In the genomic region with DNA sequence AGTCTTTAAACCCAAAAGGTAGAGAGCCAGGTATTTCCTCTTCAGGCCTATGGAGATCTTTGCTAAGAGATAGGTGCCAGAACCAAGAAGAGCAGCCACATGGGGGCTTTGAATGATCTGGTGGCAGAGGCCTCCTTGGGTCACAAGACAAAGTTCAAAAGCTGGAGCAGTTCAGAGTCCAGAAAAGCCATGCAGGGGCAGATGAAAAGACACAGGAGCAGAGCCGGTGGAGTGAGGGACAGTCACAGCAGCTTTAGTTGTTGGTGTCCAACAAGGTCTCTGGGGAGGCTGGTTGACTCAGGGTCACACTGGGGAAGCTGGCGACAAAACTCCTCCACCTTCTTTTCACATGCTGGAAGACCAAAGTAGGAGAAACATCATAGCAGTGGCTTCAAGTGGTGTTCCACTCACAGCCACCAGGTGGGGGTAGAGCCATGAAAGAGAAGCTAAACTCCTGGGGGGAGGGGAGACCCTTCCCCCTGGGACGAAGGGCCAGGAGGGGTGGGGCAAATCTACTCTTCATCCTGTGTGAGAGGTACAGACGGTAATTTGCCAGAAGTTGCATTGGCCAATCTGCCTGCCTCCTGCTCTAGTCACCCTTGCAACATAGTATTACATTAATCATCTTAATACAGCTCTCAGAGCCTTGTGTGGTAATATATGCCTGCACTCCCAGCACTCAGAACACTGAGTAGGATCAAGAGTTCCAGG, we compare ENCODE assay signal across 8 mouse cellular contexts. TPM values are rescaled to one million over a fixed set of nuclear protein-coding genes. Genes with fewer than 3 reads are reported as not detected.
DNase-seq lines count a peak whose midpoint lies in the region; ATAC-seq and TF ChIP-seq lines count a peak whose summit lies in the region.

No protein-coding gene starts in this region.

- no peaks in the 10 kb centered on the region for H3K36me3 ChIP-seq in limb, embryonic 14.5 days (ENCODE audit: control insufficient read depth, insufficient read depth, low read length)
- H3K36me3 ChIP-seq in midbrain, postnatal 0 days (ENCODE audit: insufficient read depth, low read length): no peaks in the 10 kb centered on the region

- H3K9me3 ChIP-seq in limb, embryonic 14.5 days (ENCODE audit: control insufficient read depth, low read length): no peaks in the 10 kb centered on the region
- H3K9me3 ChIP-seq in midbrain, postnatal 0 days (ENCODE audit: low read length): no peaks in the 10 kb centered on the region

- 10% methylated on average over 4 of the region's 4 CpGs for WGBS in limb, embryonic 14.5 days
- 4% methylated on average over 4 of the region's 4 CpGs for WGBS in midbrain, postnatal 0 days

- DNase-seq in 3T3-L1 (ENCODE audit: low read depth, low spot score): peak; percentile 97
- DNase-seq in adrenal gland, adult 2 months: peak; percentile 90
- DNase-seq in embryo, embryonic 11.5 days (ENCODE audit: low read depth, low spot score): peak; percentile 77
- peak; percentile 25 to 66 for DNase-seq in gastrocnemius, postnatal 4 days (ENCODE audit: low spot score in 2 of 2)
- peak; percentile 80 for DNase-seq in kidney, adult 18-20 months
- peak; percentile 77 for DNase-seq in limb, embryonic 14.5 days (ENCODE audit: low spot score)
- peak; percentile 89 for DNase-seq in midbrain, postnatal 0 days (ENCODE audit: low spot score)
- DNase-seq in spleen, postnatal 4 days (ENCODE audit: low spot score in 2 of 2): peak; percentile 52 to 82

- ATAC-seq in limb, embryonic 14.5 days (ENCODE audit: low FRiP score, low read depth): peak; percentile 77; the same call in 1 of the 2 replicates
- no peak for ATAC-seq in midbrain, postnatal 0 days (ENCODE audit: low FRiP score)

- H3K27me3 ChIP-seq in limb, embryonic 14.5 days (ENCODE audit: control insufficient read depth, insufficient read depth, low read length): no peaks in the 10 kb centered on the region
- no peaks in the 10 kb centered on the region for H3K27me3 ChIP-seq in midbrain, postnatal 0 days (ENCODE audit: insufficient read depth, low read length)

- TF ChIP-seq POLR2A in limb, embryonic 14.5 days (IDR thresholded peaks at IDR 0.05; ENCODE audit: borderline replicate concordance, extremely low read depth, insufficient read depth, insufficient read length): no peak

- no peak overlapping the region for H3K4me3 ChIP-seq in limb, embryonic 14.5 days (replicated peaks; ENCODE audit: low read length)
- no peak overlapping the region for H3K4me3 ChIP-seq in midbrain, postnatal 0 days (ENCODE audit: low read depth, low read length)

- no peak overlapping the region for H3K9ac ChIP-seq in limb, embryonic 14.5 days (ENCODE audit: low read depth, low read length, severe bottlenecking)
- no peak overlapping the region for H3K9ac ChIP-seq in midbrain, postnatal 0 days (replicated peaks; ENCODE audit: low read length, poor library complexity, severe bottlenecking)

- no peaks in the 10 kb centered on the region for H3K4me1 ChIP-seq in limb, embryonic 14.5 days (ENCODE audit: control insufficient read depth, insufficient read depth, low read length)
- no peaks in the 10 kb centered on the region for H3K4me1 ChIP-seq in midbrain, postnatal 0 days (ENCODE audit: insufficient read depth, low read length)

- peak; percentile 95 for TF ChIP-seq CTCF in midbrain, postnatal 0 days (IDR thresholded peaks at IDR 0.05)

- no peak overlapping the region for H3K27ac ChIP-seq in limb, embryonic 14.5 days (replicated peaks; ENCODE audit: low read depth, low read length)
- H3K27ac ChIP-seq in midbrain, postnatal 0 days (ENCODE audit: low read depth, low read length): no peak overlapping the region

- no peak overlapping the region for H3K4me2 ChIP-seq in limb, embryonic 14.5 days (replicated peaks; ENCODE audit: low read depth, low read length, severe bottlenecking)
- no peak overlapping the region for H3K4me2 ChIP-seq in midbrain, postnatal 0 days (ENCODE audit: low read depth, low read length, poor library complexity, severe bottlenecking)

RNA-seq across cellular contexts. Expression of a gene that starts 1.0 kb away (rescaled TPM):
- 10 to 100 TPM; 41.3 to 58.6 TPM for total RNA-seq in adrenal gland, adult 2 months (2021)
- polyA plus RNA-seq in adrenal gland, adult 2 months (2012; rRNA removed): 6.4 and 8.5 TPM in 2 replicates
- under 1 TPM in 1 of 2 experiments, not detected in 1; 0.23 TPM for total RNA-seq in gastrocnemius, postnatal 4 days (2021)
- not detected in 2 replicates for polyA plus RNA-seq in limb, embryonic 14.5 days (2012; rRNA removed)
- not detected in 2 replicates for polyA plus RNA-seq in limb, embryonic 14.5 days (2014; fragmentation: Nextera tagmentation; extraction: Ambion mirVana)
- not detected in 2 replicates for total RNA-seq in midbrain, postnatal 0 days (2014; rRNA removed)
- polyA plus RNA-seq in midbrain, postnatal 0 days (2015; fragmentation: Nextera tagmentation; extraction: Ambion mirVana): 0.23 TPM in 1 of 2 replicates, not detected in the other

RNA-seq across cellular contexts. Expression of a gene that starts 12.9 kb away (rescaled TPM):
- total RNA-seq in adrenal gland, adult 2 months (2021): 100 to 1,000 TPM; 536 to 579 TPM
- polyA plus RNA-seq in adrenal gland, adult 2 months (2012; rRNA removed): 474 and 524 TPM in 2 replicates
- 10 to 100 TPM; 22.7 to 34.8 TPM for total RNA-seq in gastrocnemius, postnatal 4 days (2021)
- 11.8 and 14.8 TPM in 2 replicates for polyA plus RNA-seq in limb, embryonic 14.5 days (2012; rRNA removed)
- 14.8 and 17.6 TPM in 2 replicates for polyA plus RNA-seq in limb, embryonic 14.5 days (2014; fragmentation: Nextera tagmentation; extraction: Ambion mirVana)
- 45.1 and 57.8 TPM in 2 replicates for total RNA-seq in midbrain, postnatal 0 days (2014; rRNA removed)
- 32.0 and 41.2 TPM in 2 replicates for polyA plus RNA-seq in midbrain, postnatal 0 days (2015; fragmentation: Nextera tagmentation; extraction: Ambion mirVana)

RNA-seq across cellular contexts. Expression of a gene that starts 20.2 kb away (rescaled TPM):
- 10 to 100 TPM; 58.0 to 74.0 TPM for total RNA-seq in adrenal gland, adult 2 months (2021)
- polyA plus RNA-seq in adrenal gland, adult 2 months (2012; rRNA removed): 124 and 143 TPM in 2 replicates
- total RNA-seq in gastrocnemius, postnatal 4 days (2021): 1 to 10 TPM in 1 of 2 experiments, under 1 TPM in 1; 0.86 to 1.0 TPM
- 0.41 and 0.50 TPM in 2 replicates for polyA plus RNA-seq in limb, embryonic 14.5 days (2012; rRNA removed)
- 0.21 and 0.39 TPM in 2 replicates for polyA plus RNA-seq in limb, embryonic 14.5 days (2014; fragmentation: Nextera tagmentation; extraction: Ambion mirVana)
- total RNA-seq in midbrain, postnatal 0 days (2014; rRNA removed): 12.2 and 20.9 TPM in 2 replicates
- 7.0 and 7.6 TPM in 2 replicates for polyA plus RNA-seq in midbrain, postnatal 0 days (2015; fragmentation: Nextera tagmentation; extraction: Ambion mirVana)

RNA-seq across cellular contexts. Expression of a gene that starts 58.2 kb away (rescaled TPM):
- 10 to 100 TPM; 25.7 to 36.4 TPM for total RNA-seq in adrenal gland, adult 2 months (2021)
- 35.2 and 39.5 TPM in 2 replicates for polyA plus RNA-seq in adrenal gland, adult 2 months (2012; rRNA removed)
- 1 to 10 TPM; 4.4 to 5.2 TPM for total RNA-seq in gastrocnemius, postnatal 4 days (2021)
- polyA plus RNA-seq in limb, embryonic 14.5 days (2012; rRNA removed): 33.8 and 36.6 TPM in 2 replicates
- 44.2 and 51.0 TPM in 2 replicates for polyA plus RNA-seq in limb, embryonic 14.5 days (2014; fragmentation: Nextera tagmentation; extraction: Ambion mirVana)
- 4.3 and 6.2 TPM in 2 replicates for total RNA-seq in midbrain, postnatal 0 days (2014; rRNA removed)
- polyA plus RNA-seq in midbrain, postnatal 0 days (2015; fragmentation: Nextera tagmentation; extraction: Ambion mirVana): 2.7 and 4.5 TPM in 2 replicates

Comparison
In these comparisons a context has a peak if more than half of its experiments do, and no peak if none do; other contexts are left out.
1. DNase-seq: peak in every context shown above with its lines; median percentile 97 in 3T3-L1; 90 in adrenal gland, adult 2 months; 89 in midbrain, postnatal 0 days; 80 in kidney, adult 18-20 months; 77 in embryo, embryonic 11.5 days; 77 in limb, embryonic 14.5 days; 67 in spleen, postnatal 4 days; 46 in gastrocnemius, postnatal 4 days.
2. RNA of a gene that starts 1.0 kb away (total RNA-seq): 41.3 to 58.6 TPM in adrenal gland, adult 2 months; 0.23 TPM in gastrocnemius, postnatal 4 days and not detected in midbrain, postnatal 0 days; every median in the first group is over 10 times any median in the second.